Mouse (Mus musculus) lung, adult 2 months (tissue): ENCODE results near the gene Spata45. TPM values are rescaled to one million over a fixed set of nuclear protein-coding genes. Genes with fewer than 3 reads are reported as not detected.
"Not testable (repeated sequence)": the region's sequence is repeated elsewhere in the genome, so short reads cannot be mapped to it uniquely, and the experiment has no call there.

Source experiments
- DNase-seq: peaks from one replicate; pipeline ENCODE4 v3.0.0; 2022
- H3K4me1 ChIP-seq: fragments of 200-500 bp; 2 replicates; pipeline ENCODE4 v1.6.1; 2011; ENCODE audit warnings: low read length; ENCODE audit not compliant: control insufficient read depth, insufficient read depth
- H3K4me3 ChIP-seq: fragments of 200-500 bp; replicated peaks from 2 replicates; pipeline ENCODE3; 2011; ENCODE audit warnings: low read depth, mild to moderate bottlenecking, control low read depth, low read length; ENCODE audit errors: extremely low read depth
- CTCF ChIP-seq: fragments of 200-500 bp; IDR thresholded peaks from 2 replicates; pipeline ENCODE4 v1.5.1; 2011; ENCODE audit warnings: mild to moderate bottlenecking, low read length, control low read depth; ENCODE audit not compliant: insufficient read depth
- POLR2A ChIP-seq: fragments of 200-500 bp; IDR thresholded peaks from 2 replicates; pipeline ENCODE4 v1.6.1; 2011; ENCODE audit warnings: low read depth, mild to moderate bottlenecking, control low read depth, low read length, borderline replicate concordance; ENCODE audit errors: extremely low read depth
- WGBS: fragments of 180-500 bp; shearing (Covaris S2); methylation state at CpG from one replicate; pipeline ENCODE4 v1.1.7; 2018; 5-methylcytosine and 5-hydroxymethylcytosine counted together
- polyA plus RNA-seq: library from polyadenylated mRNA; depleted of rRNA; stranded (reverse); fragments of >200 nt; gene quantifications from 2 replicates; pipeline ENCODE4 v1.2.3, GENCODE M21; 2012

Spata45 gene
- polyA plus RNA-seq, 1 experiment: not detected

DNA sequence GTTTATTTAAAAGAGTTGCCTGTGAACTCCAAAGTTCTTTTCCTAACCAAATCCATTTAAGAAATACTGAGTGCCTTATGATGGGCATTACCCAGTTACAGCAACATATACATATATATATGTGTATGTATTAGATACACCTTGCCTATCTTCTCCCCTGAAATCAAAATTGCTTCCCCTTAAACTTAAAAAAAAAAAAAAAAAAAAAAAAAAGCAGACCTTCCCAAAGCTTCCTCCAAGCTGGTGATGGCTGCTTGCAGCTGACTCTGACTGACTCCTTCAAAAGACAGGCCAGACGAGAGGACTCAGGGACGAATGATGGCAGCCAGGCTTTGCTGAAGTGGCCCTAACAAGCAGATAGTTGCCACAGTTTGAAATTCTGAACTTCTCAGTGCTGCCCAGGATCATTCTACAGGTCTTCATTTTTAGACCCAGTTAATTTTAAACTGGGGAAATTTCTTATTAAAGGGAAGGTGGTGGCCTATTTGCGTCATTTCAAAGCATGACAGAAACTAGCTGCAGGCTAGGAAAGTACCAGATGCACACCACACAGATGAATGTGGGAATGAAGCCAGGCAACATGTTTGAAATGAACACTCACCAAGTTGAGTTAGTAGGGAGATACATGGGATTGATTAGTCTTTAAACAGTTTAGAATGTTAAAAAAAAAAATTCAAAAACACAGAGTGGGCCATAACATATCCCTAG lies 16.1 kb upstream of the Spata45 start:
- TF ChIP-seq POLR2A (no peak), CTCF (no peak)
- Histone ChIP-seq H3K4me1 (peaks cover 4% of the 10 kb centered on the region; the same call in 1 of the 2 replicates), H3K4me3 (no peak overlapping the region)
- no peak for DNase-seq
- WGBS: 86% methylated on average over 3 of the region's 3 CpGs

DNA sequence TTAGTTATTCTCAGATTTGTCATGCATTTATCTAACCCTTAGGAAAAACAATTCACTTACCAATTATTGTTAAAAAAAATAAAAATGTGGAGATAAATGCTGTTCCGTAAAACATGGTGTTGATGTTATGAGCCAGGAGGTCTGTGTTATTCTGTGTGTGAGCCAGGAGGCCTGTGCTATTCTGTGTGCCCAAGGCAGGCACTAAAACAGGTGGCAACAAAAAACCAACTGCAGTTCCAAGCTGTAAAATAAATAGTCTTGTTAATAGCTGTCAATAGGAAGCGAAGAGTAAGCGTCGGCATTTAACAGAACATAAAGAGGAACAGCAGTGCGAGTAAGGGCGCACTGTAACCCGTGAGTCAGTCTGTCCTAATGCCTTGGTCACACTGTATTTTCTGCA lies 15.4 kb upstream of the Spata45 start:
- Histone ChIP-seq H3K4me1 (peaks cover 4% of the 10 kb centered on the region; the same call in 1 of the 2 replicates), H3K4me3 (no peak overlapping the region)
- WGBS: 90% methylated on average over 7 of the region's 7 CpGs
- no peak for DNase-seq
- TF ChIP-seq CTCF (no peak), POLR2A (no peak)

DNA sequence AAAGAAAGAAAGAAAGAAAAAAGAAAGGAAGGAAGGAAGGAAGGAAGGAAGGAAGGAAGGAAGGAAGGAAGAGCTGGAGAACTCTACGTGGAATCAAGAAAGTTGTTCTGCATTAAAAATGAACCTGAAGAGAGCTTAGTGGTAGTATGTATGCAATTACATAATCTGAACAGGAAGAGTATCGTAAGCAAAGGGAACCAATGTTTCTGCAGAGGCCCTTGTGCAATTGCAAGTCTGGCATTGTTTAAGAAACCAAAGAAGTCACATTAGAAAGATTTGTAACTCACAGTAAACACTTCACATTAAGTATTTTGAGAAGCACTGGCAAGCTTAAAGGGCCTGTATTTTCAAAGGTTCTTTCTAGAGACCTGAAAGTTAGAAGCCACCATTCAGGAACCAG lies 13.3 kb upstream of the Spata45 start:
- H3K4me3 ChIP-seq: no peak overlapping the region
- TF ChIP-seq CTCF (no peak), POLR2A (no peak)
- DNase-seq: no peak
- 29% methylated on average over 2 of the region's 2 CpGs for WGBS
- peaks cover 8% of the 10 kb centered on the region for H3K4me1 ChIP-seq

DNA sequence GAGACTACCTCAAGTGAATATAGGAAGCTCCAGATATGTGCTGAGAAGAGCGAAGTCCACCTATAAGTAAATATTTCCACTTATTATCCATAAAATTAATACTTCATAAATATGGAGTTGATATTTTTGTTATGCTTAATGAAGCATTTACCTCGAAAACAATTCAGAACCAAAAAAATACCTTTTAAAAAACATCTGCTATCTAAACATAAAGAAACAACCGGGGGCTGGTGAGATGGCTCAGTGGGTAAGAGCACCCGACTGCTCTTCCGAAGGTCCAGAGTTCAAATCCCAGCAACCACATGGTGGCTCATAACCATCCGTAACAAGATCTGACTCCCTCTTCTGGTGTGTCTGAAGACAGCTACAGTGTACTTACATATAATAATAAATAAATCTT lies 12.6 kb upstream of the Spata45 start:
- not testable (repeated sequence) for DNase-seq, H3K4me1 ChIP-seq, H3K4me3 ChIP-seq
- WGBS: 89% methylated on average over 6 of the region's 6 CpGs

DNA sequence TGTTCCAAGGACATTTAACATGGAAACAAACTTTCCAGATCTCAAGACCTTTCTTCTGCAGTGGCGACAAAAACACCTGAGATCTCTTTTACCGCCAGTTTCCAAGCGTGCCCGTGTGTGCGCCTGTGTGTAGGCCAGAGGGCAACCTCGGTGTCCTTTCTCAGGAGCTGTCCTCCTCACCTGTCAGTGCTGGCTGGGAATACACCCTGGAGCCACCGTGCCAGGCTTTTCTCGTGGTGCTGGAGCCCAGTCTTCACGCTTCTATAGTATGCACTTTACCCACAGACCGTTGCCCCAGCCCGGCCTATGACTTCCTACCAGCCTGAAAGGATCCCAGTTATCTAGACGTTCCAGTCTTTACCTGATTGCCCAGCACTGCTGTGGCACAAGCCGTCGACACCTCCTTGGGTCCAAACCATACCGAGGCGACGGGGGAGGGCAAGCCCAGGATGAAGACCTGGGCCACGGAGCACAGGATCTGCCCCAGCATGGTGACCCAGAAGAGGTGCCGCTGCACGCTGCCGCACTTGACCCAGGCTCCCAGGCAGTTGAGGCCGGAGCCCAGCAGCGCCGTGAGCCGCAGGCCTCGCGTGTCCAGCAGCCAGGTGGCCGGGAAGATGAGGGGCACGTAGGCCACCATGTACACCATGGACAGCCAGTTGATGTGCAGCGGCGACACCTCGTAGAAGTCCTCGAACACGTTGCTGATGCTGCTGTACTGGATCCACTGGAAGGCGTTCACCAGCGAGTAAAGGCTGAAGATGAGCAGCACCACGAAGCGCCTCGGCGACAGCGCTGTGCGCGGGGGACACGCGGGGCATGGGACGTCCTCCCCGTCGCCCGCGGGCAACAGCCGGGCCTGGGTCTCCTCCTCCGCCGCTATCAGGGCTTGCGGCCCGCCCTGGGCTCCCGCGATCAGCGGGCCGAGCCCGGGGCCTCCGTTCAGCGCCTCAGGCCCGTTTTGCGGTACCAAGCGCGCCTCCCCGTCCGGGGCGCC lies 11.1 kb upstream of the Spata45 start:
- WGBS: 4% methylated on average over 69 of the region's 69 CpGs
- Histone ChIP-seq H3K4me3 (peak overlapping the region; percentile 87), H3K4me1 (peaks cover 8% of the 10 kb centered on the region)
- peak; percentile 59 for DNase-seq
- no peak for TF ChIP-seq POLR2A
- no peak for TF ChIP-seq CTCF

DNA sequence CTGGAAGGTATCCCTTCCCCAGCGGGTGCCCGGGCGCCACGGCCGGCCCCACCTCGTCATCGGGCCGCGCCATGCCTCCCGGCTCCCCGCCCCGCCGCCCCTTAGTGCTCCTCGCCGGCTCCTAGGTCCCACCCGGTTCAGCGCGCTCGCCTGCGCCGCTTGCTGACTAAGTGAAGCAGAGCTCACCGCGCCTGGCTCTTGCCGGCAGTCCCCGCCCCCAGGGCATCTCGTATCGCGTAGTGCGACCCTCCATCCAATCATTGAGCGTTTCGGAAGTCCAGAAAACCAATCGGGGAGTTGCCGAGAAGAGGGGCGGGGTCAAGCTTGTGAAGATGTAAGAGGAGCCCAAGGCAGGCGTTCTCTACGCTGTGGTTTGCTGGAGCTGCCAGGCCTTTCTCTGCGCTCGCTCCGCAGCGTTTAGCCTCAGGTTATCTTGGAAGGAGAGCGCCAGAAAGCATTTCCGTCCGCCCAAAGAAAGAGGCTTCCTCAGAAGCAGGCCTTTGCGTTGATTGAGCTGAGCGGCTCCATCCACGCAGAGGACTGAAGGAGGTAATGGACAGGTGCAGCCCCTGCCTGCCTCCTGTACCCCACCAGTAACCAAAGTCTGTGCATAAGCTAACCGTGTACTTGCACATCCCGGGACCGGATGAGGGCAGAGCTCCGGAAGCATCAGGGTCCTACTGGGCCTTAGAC lies 10.3 kb upstream of the Spata45 start, which contains the start of gene Flvcr1:
Flvcr1 (minus strand) TSS at position 138 of the 693 bp plus-strand sequence.
- TF ChIP-seq CTCF (no peak), POLR2A (peak; percentile 76)
- peak within 1 kb of the TSS; percentile 87 for H3K4me3 ChIP-seq
- WGBS: under 1% methylated on average over 50 of the region's 50 CpGs
- peaks cover 8% of the 10 kb centered on the region for H3K4me1 ChIP-seq
- peak; percentile 96 for DNase-seq

DNA sequence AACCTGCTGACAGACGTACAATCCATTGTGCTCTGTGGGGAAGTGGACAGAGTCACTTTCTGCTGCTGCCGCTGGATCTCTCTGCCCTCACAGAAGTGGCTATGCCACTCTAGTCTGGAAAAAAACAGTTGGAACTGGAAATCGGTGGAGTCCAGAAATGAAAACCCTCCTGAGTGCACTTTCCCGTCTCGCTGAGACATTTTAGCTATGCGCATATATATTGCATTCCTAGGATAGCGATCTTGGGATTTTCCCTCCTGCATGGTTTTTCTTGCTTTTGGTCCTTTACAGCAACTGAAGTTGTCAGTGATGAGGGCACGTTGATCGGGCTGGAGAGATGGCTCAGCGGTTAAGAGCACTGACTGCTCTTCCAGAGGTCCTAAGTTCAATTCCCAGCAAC lies 6.3 kb upstream of the Spata45 start:
- 53% methylated on average over 10 of the region's 10 CpGs for WGBS
- no peak for DNase-seq

DNA sequence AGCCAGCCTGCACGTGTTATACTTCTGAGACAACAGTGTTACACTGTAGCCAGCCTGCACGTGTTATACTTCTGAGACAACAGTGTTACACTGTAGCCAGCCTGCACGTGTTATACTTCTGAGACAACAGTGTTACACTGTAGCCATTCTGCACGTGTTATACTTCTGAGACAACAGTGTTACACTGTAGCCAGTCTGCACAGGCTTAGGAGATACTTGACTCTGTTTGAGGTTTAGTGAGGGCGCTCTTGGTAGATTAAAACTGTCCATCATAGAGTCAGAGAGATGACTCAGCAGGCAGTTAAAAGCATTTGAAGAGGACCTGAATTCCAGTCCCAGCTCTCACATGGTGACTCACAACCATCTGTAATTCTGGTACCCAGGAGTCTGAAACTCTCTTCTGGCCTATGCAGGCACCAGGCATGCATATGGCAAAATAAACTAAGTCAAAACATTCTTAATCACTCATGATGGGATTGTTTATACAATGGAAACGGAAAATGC lies 5.5 kb upstream of the Spata45 start:
- H3K4me1 ChIP-seq, H3K4me3 ChIP-seq, DNase-seq: not testable (repeated sequence)
- 49% methylated on average over 6 of the region's 6 CpGs for WGBS

More for the DNA sequence above, 6.3 kb upstream of the Spata45 start:
- peaks cover 5% of the 10 kb centered on the region for H3K4me1 ChIP-seq
- H3K4me3 ChIP-seq: no peak overlapping the region
- TF ChIP-seq CTCF (no peak), POLR2A (no peak)

DNA sequence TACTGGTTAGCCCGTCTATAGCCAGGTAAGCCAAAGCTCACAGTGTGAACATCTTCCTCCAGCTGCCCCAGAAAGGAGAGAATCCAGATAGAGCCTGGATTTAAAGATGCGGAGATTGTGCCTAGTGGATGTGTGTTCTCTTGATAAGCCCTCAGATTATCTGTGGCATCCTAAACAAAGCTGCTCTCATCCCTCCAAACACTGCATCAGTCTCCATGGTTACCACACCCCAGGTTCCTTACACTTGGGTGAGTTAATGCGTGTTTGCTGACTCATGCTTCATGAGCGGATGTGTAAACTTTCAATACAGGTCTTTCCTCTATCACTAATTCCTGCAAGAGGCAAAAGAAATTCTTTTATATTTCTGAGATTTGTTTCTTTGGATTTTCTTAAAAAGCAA lies 790 bp upstream of the Spata45 start:
- WGBS: 31% methylated on average over 4 of the region's 4 CpGs
- no peak for DNase-seq
- no peak for TF ChIP-seq POLR2A
- TF ChIP-seq CTCF: no peak
- Histone ChIP-seq H3K4me1 (no peaks in the 10 kb centered on the region), H3K4me3 (no peak overlapping the region)
